Mouse (Mus musculus) testis, adult 2 months (tissue): ENCODE results near the gene Pik3ca.

Experiments used
- CTCF ChIP-seq: fragments of 200-500 bp; IDR thresholded peaks from 2 replicates; pipeline ENCODE4 v1.5.1; 2012; ENCODE audit warnings: low read depth, mild to moderate bottlenecking, inconsistent platforms, low read length, moderate library complexity; ENCODE audit not compliant: control insufficient read depth, insufficient read depth, insufficient replicate concordance
- POLR2A ChIP-seq: fragments of 200-500 bp; IDR thresholded peaks from 2 replicates; pipeline ENCODE4 v1.6.1; 2012; ENCODE audit warnings: low read depth, mild to moderate bottlenecking, inconsistent platforms, low read length, moderate library complexity; ENCODE audit not compliant: control insufficient read depth

GRCm38 (mm10) chr3:32496711-32497070 is 99.2 kb downstream of the Pik3ca start:
- no peak for TF ChIP-seq CTCF
- TF ChIP-seq POLR2A = no peak
